Mouse (Mus musculus) G1E (cell line): ENCODE measurements around the gene Calcb. TPM values are rescaled to one million over a fixed set of nuclear protein-coding genes. Genes with fewer than 3 reads are reported as not detected.

Experiments
- ATAC-seq: 2 replicates; pipeline ENCODE4 v1.8.0; 2016; ENCODE audit warnings: mild to moderate bottlenecking; ENCODE audit not compliant: insufficient number of reproducible peaks, poor library complexity, low FRiP score, severe bottlenecking; ENCODE audit errors: extremely low read depth
- DNase-seq: peaks from one replicate; pipeline ENCODE4 v3.0.0; 2012; ENCODE audit warnings: low spot score
- H3K27me3 ChIP-seq: 2 replicates; pipeline ENCODE4 v1.6.1; 2012; ENCODE audit warnings: mild to moderate bottlenecking, low read length, inconsistent platforms; ENCODE audit not compliant: insufficient read depth
- H3K36me3 ChIP-seq: replicated peaks from 2 replicates; pipeline ENCODE3; 2012; ENCODE audit warnings: mild to moderate bottlenecking, inconsistent platforms
- H3K4me1 ChIP-seq: 2 replicates; pipeline ENCODE4 v1.6.1; 2012; ENCODE audit warnings: low read depth, low read length, inconsistent platforms, mixed read lengths; ENCODE audit not compliant: insufficient read depth
- H3K4me3 ChIP-seq: 2 replicates; pipeline ENCODE4 v1.5.1; 2012; ENCODE audit warnings: low read depth, mild to moderate bottlenecking, inconsistent platforms, low read length, moderate library complexity, mixed read lengths
- H3K9me3 ChIP-seq: replicated peaks from 2 replicates; pipeline ENCODE4 v1.6.1; 2012; ENCODE audit warnings: inconsistent platforms
- CTCF ChIP-seq: IDR thresholded peaks from 2 replicates; pipeline ENCODE4 v1.5.1; 2012; ENCODE audit warnings: low read depth, low read length, inconsistent platforms, mixed read lengths
- GATA1 ChIP-seq: IDR thresholded peaks from 2 replicates; pipeline ENCODE4 v1.6.1; 2012; ENCODE audit warnings: borderline replicate concordance, low read length, inconsistent platforms, mixed read lengths
- GATA2 ChIP-seq: IDR thresholded peaks from 2 replicates; pipeline ENCODE4 v1.6.1; 2012; ENCODE audit warnings: low read depth, low read length, inconsistent platforms, borderline replicate concordance
- POLR2AphosphoS5 ChIP-seq: IDR thresholded peaks from 2 replicates; pipeline ENCODE4 v1.6.1; 2012; ENCODE audit warnings: low read depth, low read length, inconsistent platforms; ENCODE audit not compliant: insufficient replicate concordance
- TAL1 ChIP-seq: conservative IDR thresholded peaks from 2 replicates; pipeline ENCODE4 v1.6.1; 2012; ENCODE audit warnings: low read depth, low read length, inconsistent platforms, mixed read lengths
- polyA plus RNA-seq: library from polyadenylated mRNA; stranded (reverse); fragments of >175 nt; gene quantifications from 2 replicates; pipeline ENCODE4 v1.2.3, GENCODE M21; 2012
- total RNA-seq, 2 experiments: library from RNA; stranded (forward) in 1 of 2; stranded (reverse) in 1 of 2; fragments of 200-1000 nt in 1 of 2; fragments of >200 nt in 1 of 2; fragmentation: Nextera tagmentation in 1 of 2; gene quantifications; 2 replicates each; pipeline ENCODE4 v1.2.3; 2014 to 2017

Gene Calcb
- total RNA-seq (2014; fragmentation: Nextera tagmentation) = not detected in 2 replicates
- not detected in 2 replicates for total RNA-seq (2017)
- not detected in 2 replicates for polyA plus RNA-seq

GRCm38 (mm10) chr7:114718300-114718699, at the start of gene Calcb:
Gene Calcb, plus strand, starts transcription at chr7:114718643.
- Histone ChIP-seq H3K9me3 (no peaks in the 10 kb centered on the region), H3K4me1 (no peaks in the 10 kb centered on the region), H3K4me3 (no peak within 1 kb of the TSS), H3K36me3 (no peaks in the 10 kb centered on the region), H3K27me3 (0 out of 2 replicates have a peak, but pooled peaks cover 5% of the 10 kb centered on the region)
- no peak for DNase-seq
- no peak for TF ChIP-seq GATA1
- TF ChIP-seq POLR2AphosphoS5 = no peak
- TF ChIP-seq CTCF = no peak
- no peak for TF ChIP-seq GATA2
- no peak for TF ChIP-seq TAL1
- ATAC-seq = no peak

- Histone ChIP-seq H3K9me3 (no peaks in the 10 kb centered on the region), H3K36me3 (no peaks in the 10 kb centered on the region), H3K4me1 (no peaks in the 10 kb centered on the region), H3K27me3 (peaks cover 2% of the 10 kb centered on the region; the same call in 1 of the 2 replicates), H3K4me3 (no peak overlapping the region)
- DNase-seq (no peak), ATAC-seq (no peak)
- TF ChIP-seq TAL1 (no peak), POLR2AphosphoS5 (no peak)
These were observed 47.0 kb upstream of the Calcb start for GRCm38 (mm10) chr7:114671405-114671804.

GRCm38 (mm10) chr7:114672697-114673096, 45.7 kb upstream of the Calcb start:
- Histone ChIP-seq H3K27me3 (peaks cover 2% of the 10 kb centered on the region; the same call in 1 of the 2 replicates), H3K9me3 (no peaks in the 10 kb centered on the region), H3K4me1 (no peaks in the 10 kb centered on the region), H3K4me3 (no peak overlapping the region), H3K36me3 (no peaks in the 10 kb centered on the region)
- DNase-seq = no peak
- TF ChIP-seq TAL1 (no peak), POLR2AphosphoS5 (no peak), CTCF (0 out of 2 replicates have a peak, but pooled peaks have one; percentile 15)
- no peak for ATAC-seq

- Histone ChIP-seq H3K9me3 (no peaks in the 10 kb centered on the region), H3K4me1 (no peaks in the 10 kb centered on the region), H3K4me3 (no peak overlapping the region), H3K36me3 (no peaks in the 10 kb centered on the region), H3K27me3 (no peaks in the 10 kb centered on the region)
- ATAC-seq (no peak), DNase-seq (no peak)
- TF ChIP-seq GATA1 = no peak
- TF ChIP-seq TAL1 = no peak
- no peak for TF ChIP-seq GATA2
- no peak for TF ChIP-seq POLR2AphosphoS5
- TF ChIP-seq CTCF = no peak
These were observed 26.1 kb upstream of the Calcb start for GRCm38 (mm10) chr7:114692339-114692738.

- Histone ChIP-seq H3K27me3 (no peaks in the 10 kb centered on the region), H3K4me3 (no peak overlapping the region), H3K36me3 (no peaks in the 10 kb centered on the region), H3K4me1 (no peaks in the 10 kb centered on the region), H3K9me3 (no peaks in the 10 kb centered on the region)
- TF ChIP-seq TAL1 (no peak), POLR2AphosphoS5 (no peak), CTCF (no peak), GATA2 (no peak), GATA1 (no peak)
- DNase-seq (no peak), ATAC-seq (no peak)
These were observed 17.6 kb upstream of the Calcb start for GRCm38 (mm10) chr7:114700871-114701270.

GRCm38 (mm10) chr7:114706716-114707115, 11.7 kb upstream of the Calcb start:
- TF ChIP-seq GATA1 = no peak
- no peak for TF ChIP-seq GATA2
- no peak for TF ChIP-seq CTCF
- TF ChIP-seq TAL1 = no peak
- no peak for TF ChIP-seq POLR2AphosphoS5
- DNase-seq (no peak), ATAC-seq (no peak)
- Histone ChIP-seq H3K27me3 (no peaks in the 10 kb centered on the region), H3K9me3 (no peaks in the 10 kb centered on the region), H3K36me3 (no peaks in the 10 kb centered on the region), H3K4me3 (no peak overlapping the region), H3K4me1 (no peaks in the 10 kb centered on the region)

- no peak for ATAC-seq
- Histone ChIP-seq H3K9me3 (no peaks in the 10 kb centered on the region), H3K36me3 (no peaks in the 10 kb centered on the region), H3K27me3 (no peaks in the 10 kb centered on the region), H3K4me3 (no peak overlapping the region), H3K4me1 (no peaks in the 10 kb centered on the region)
- no peak for DNase-seq
- TF ChIP-seq CTCF (no peak), TAL1 (no peak), GATA2 (no peak), POLR2AphosphoS5 (no peak), GATA1 (no peak)
These were observed 11.0 kb upstream of the Calcb start for GRCm38 (mm10) chr7:114707398-114707797.
